Mouse (Mus musculus): ENCODE results near the gene Gcsam.

- TF ChIP-seq POLR2A (IDR thresholded peaks at IDR 0.05; ENCODE audit: insufficient read depth, low read depth, low read length), result no peak
- no peak for TF ChIP-seq CTCF (IDR thresholded peaks at IDR 0.05; ENCODE audit: insufficient read depth, low read depth, low read length)
These were observed 43.1 kb downstream of the Gcsam start for GRCm38 (mm10) chr16:45653009-45653933.
